Mouse (Mus musculus) left cerebral cortex, postnatal 36 days (tissue): ENCODE measurements at regions not wholly inside any gene's neighbourhood (a gene's known extent, or its start where the extent isn't known, plus 50 kb on each side); places are given as distances from the start of the nearest gene placed in this dataset.

Experiments
- DNase-seq, 2 experiments: peaks; one replicate each; pipeline ENCODE4 v3.0.0; 2021 to 2022; ENCODE audit warnings: low spot score in 2 of 2, mixed read lengths in 1 of 2
- intact Hi-C: fragments of 180-260 bp; cut with DNase I; formaldehyde crosslinking; loops from one replicate; pipeline ENCODE4 v1.15.1; 2025

- DNase-seq: no peak
- intact Hi-C loops: no loop called here
Observed at GRCm38 (mm10) chrX:99225111-99225752, 89.3 kb downstream of the Efnb1 start.

DNA sequence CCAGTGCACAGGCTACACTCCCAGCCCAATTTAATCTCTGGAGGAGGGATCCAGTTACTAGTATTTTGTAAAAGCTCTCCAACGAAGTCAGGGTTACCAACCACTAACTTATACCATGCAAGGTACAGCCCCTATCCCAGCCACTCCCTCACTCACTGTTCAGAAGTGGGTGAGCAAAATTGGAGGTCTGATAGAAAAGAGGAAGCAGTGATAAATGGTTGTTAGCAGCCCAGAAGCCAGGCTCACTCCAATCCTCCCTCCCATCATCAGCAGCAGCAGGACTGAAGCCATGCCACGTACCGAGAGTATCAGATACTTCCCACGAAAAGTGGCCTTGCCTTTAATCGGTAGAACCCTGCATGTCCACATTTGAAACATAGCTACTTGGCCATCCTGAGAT lies 86.1 kb downstream of the Efnb1 start:
- intact Hi-C loops: no loop called here
- no peak for DNase-seq

- intact Hi-C loops: no loop called here
- DNase-seq: no peak
Observed at GRCm38 (mm10) chrX:99220674-99221455, 84.9 kb downstream of the Efnb1 start.

GRCm38 (mm10) chrX:99218213-99218612 lies 82.3 kb downstream of the Efnb1 start:
- intact Hi-C loops: no loop called here
- DNase-seq: no peak

DNA sequence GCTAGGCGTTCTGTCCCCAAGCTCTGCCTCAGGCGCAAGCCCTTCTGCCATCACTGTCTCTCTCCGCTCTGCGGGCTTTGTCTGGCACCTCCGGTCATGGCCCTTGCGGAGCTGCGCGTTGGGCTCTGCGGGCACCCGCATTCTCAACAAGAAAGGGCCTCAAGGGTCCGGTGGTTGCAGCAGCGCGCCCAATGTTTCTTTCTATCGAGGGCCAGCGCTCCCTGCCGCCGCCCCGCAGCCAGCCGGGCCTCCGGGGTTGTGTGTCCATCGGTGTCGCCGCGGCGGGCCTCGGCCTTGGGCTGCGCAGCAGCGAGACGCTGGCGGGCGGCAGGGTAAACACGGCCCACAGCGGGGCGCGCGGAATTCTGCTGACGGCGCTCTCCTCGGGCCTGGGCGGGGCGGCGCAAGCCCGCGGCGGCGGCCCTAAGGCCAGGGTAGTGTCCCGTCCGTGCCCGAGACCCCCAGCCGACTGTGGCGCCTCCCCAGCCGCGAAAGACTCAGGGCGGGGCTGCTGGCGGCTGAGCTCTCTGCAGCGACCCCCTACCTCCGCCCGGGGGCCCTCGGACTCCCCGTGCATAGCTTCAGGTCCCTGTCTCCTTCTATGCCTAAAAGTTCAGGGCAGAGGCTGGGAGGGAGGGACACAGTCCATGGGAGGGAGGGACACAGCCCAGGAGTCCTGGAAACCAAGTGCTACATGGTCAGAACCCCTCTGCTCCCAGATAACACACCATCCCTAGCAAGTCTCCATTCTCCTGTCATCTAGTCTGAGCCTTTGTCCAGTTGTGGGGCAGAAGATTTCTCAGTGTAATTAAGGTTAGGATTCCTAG lies 80.9 kb downstream of the Efnb1 start:
- peak; percentile 14 to 22 for DNase-seq
- intact Hi-C loops: no loop called here

DNA sequence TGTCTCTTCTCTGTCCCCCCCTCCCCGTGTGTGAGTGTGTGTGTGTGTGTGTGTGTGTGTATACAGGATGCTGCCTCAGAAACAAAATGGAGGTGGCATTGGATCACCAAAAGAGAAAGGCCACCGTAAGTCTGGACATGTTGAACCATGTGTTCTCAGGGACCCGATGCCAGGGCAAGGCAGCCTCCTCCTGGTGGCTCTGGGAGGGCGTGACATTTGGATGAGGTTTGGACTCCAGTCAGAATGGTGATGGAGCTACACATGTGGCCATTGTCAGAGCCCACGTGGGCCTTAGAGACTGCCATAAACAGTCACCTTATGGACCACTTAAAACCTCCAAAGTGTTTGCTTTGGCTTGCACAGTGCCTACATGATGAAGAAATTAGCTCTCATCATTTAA lies 80.0 kb downstream of the Efnb1 start:
- intact Hi-C loops: no loop called here
- DNase-seq: no peak

GRCm38 (mm10) chrX:99215111-99215510 lies 79.2 kb downstream of the Efnb1 start:
- DNase-seq: no peak
- intact Hi-C loops: no loop called here

- no peak for DNase-seq
- intact Hi-C loops: no loop called here
Observed at GRCm38 (mm10) chrX:99213565-99214153, 77.7 kb downstream of the Efnb1 start.

DNA sequence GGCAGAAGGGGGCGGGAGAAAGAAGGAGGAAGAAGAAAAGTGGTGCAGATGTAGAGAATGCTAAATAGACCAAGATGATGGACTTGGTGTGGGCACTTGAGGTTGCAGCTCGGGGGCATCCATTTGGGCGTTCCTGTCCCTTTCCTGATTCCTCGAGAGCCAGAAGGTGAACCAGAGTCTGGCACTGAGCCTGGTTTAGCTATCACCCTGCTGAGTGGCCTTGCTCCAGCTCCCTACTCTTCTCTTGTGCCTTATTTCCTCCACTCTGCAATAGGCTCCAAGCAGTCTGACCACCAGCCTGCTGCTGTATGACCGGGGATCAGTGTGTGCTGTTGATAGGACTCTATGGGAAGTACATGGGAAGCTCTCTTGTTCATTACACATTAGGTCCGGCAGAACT lies 68.1 kb downstream of the Efnb1 start:
- no peak for DNase-seq
- intact Hi-C loops: no loop called here

- no peak for DNase-seq
- intact Hi-C loops: no loop called here
Observed at GRCm38 (mm10) chrX:99201081-99201480, 65.2 kb downstream of the Efnb1 start.

- DNase-seq: no peak
- intact Hi-C loops: loop anchor here (5.0 kb wide), 1 partner anchor 57 kb away; no protein-coding TSS in a partner anchor
Observed at GRCm38 (mm10) chrX:99199669-99200068, 63.7 kb downstream of the Efnb1 start.

DNA sequence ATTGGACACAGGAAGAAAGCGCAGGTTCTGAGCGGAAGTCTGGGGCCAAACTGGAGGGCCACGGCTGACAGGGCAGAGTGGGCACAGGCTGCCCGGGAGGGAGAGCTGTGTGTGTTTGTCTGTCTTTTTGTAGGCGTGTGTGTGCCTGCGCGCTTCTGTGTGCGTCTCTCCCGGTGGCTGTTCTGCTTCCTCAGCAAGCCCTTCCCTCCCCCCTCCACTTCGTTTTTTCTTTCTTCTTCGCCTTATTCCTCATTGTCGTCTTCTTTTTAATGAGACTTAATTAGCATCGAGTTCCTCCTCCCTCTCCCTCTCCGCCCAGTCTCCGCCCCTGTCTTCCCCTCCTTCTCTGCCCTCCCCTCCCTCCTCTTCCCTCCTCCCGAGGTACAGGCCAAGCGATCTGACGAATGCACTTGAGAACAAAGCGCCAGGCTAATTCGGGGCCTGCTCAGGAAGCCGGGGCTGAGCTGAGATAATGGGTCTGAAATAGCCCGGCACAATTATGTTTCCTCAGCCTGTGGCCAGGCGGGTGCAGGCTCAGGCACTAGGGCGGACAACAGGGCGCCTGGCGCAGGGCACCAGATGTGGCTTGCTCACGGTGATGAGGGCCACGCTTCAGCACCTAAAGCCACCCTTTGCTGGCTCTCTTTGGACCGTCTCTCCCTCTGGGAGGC lies 63.2 kb downstream of the Efnb1 start:
- intact Hi-C loops: loop anchor here (5.0 kb wide), 1 partner anchor 57 kb away; no protein-coding TSS in a partner anchor
- peak; percentile 30 to 32 for DNase-seq
